Mouse (Mus musculus): ENCODE measurements around the gene Wdr18. TPM values are rescaled to one million over a fixed set of nuclear protein-coding genes. Genes with fewer than 3 reads are reported as not detected.

The Wdr18 gene
- polyA plus RNA-seq, 1 experiment from 2014 or later = 97.6 TPM

GRCm38 (mm10) chr10:79984195-79984816, 24.4 kb downstream of the Wdr18 start, which contains the start of gene Tmem259:
Tmem259 (minus strand) TSS chr10:79984330.
- Histone ChIP-seq H3K9me3 (replicated peaks; ENCODE audit: control insufficient read depth, low read length) (no peaks in the 10 kb centered on the region), H3K4me2 (peak within 1 kb of the TSS; percentile 98), H3K4me1 (ENCODE audit: control insufficient read depth, insufficient read depth, low read length) (peaks cover 51% of the 10 kb centered on the region), H3K4me3 (ENCODE audit: low read depth, low read length) (peak within 1 kb of the TSS; percentile 79), H3K9ac (ENCODE audit: low read depth, low read length) (peak within 1 kb of the TSS; percentile 91), H3K36me3 (ENCODE audit: control insufficient read depth, insufficient read depth, low read length) (peaks cover 3% of the 10 kb centered on the region; the same call in 1 of the 2 replicates), H3K27me3 (ENCODE audit: control insufficient read depth, insufficient read depth, low read length) (no peaks in the 10 kb centered on the region), H3K27ac (ENCODE audit: low read depth, low read length) (peak within 1 kb of the TSS; percentile 96)
- WGBS (ENCODE audit: insufficient replicate concordance) = under 1% methylated on average over 44 of the region's 49 CpGs
- ATAC-seq (replicated peaks; ENCODE audit: insufficient number of reproducible peaks, low FRiP score, low TSS enrichment) = peak; percentile 66

DNA sequence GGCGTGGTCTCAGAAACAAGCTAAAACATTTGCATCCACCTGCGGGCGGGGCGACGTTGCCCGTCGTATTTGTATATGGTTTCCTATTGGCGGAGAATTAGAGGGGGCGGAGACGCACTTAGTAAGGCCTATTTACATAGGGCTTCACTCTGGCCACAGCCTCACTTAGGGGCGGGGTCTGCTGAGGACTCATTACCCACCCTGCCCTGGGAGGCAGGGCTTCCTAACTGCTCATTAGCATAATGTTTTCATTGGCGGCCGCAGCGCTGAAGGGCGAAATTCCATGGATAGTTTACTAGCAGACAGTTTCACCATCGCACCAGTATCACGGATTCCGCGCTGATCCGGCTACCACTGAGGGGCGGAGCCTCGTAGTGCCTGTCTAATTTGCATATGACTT, 24.9 kb downstream of the Wdr18 start:
- peak; percentile 90 for ATAC-seq (replicated peaks; ENCODE audit: insufficient number of reproducible peaks, low FRiP score, low TSS enrichment)
- peaks cover 53% of the 10 kb centered on the region for H3K4me1 ChIP-seq (ENCODE audit: control insufficient read depth, insufficient read depth, low read length)
- peak overlapping the region; percentile 96 for H3K27ac ChIP-seq (ENCODE audit: low read depth, low read length)
- H3K36me3 ChIP-seq (ENCODE audit: control insufficient read depth, insufficient read depth, low read length) = peaks cover 3% of the 10 kb centered on the region; the same call in 1 of the 2 replicates
- H3K9me3 ChIP-seq (replicated peaks; ENCODE audit: control insufficient read depth, low read length) = no peaks in the 10 kb centered on the region
- H3K9ac ChIP-seq (ENCODE audit: low read depth, low read length) = peak overlapping the region; percentile 91
- H3K27me3 ChIP-seq (ENCODE audit: control insufficient read depth, insufficient read depth, low read length) = no peaks in the 10 kb centered on the region
- WGBS (ENCODE audit: insufficient replicate concordance) = under 1% methylated on average over 22 of the region's 22 CpGs
- H3K4me3 ChIP-seq (ENCODE audit: low read depth, low read length) = peak overlapping the region; percentile 79
- peak overlapping the region; percentile 98 for H3K4me2 ChIP-seq

GRCm38 (mm10) chr10:79985334-79986231, 25.6 kb downstream of the Wdr18 start:
- 5% methylated on average over 35 of the region's 35 CpGs for WGBS (ENCODE audit: insufficient replicate concordance)
- H3K4me3 ChIP-seq (ENCODE audit: low read depth, low read length) = peak overlapping the region; percentile 79
- H3K4me1 ChIP-seq (ENCODE audit: control insufficient read depth, insufficient read depth, low read length) = peaks cover 52% of the 10 kb centered on the region
- no peaks in the 10 kb centered on the region for H3K9me3 ChIP-seq (replicated peaks; ENCODE audit: control insufficient read depth, low read length)
- ATAC-seq (replicated peaks; ENCODE audit: insufficient number of reproducible peaks, low FRiP score, low TSS enrichment) = no peak
- H3K9ac ChIP-seq (ENCODE audit: low read depth, low read length) = peak overlapping the region; percentile 75
- peak overlapping the region; percentile 96 for H3K27ac ChIP-seq (ENCODE audit: low read depth, low read length)
- H3K4me2 ChIP-seq = peak overlapping the region; percentile 98
- H3K36me3 ChIP-seq (ENCODE audit: control insufficient read depth, insufficient read depth, low read length) = peaks cover 3% of the 10 kb centered on the region; the same call in 1 of the 2 replicates
- no peaks in the 10 kb centered on the region for H3K27me3 ChIP-seq (ENCODE audit: control insufficient read depth, insufficient read depth, low read length)

- H3K4me2 ChIP-seq = peak overlapping the region; percentile 98
- peaks cover 7% of the 10 kb centered on the region for H3K36me3 ChIP-seq (ENCODE audit: control insufficient read depth, insufficient read depth, low read length)
- peak overlapping the region; percentile 75 for H3K9ac ChIP-seq (ENCODE audit: low read depth, low read length)
- H3K27ac ChIP-seq (ENCODE audit: low read depth, low read length) = peak overlapping the region; percentile 96
- no peak for ATAC-seq (replicated peaks; ENCODE audit: insufficient number of reproducible peaks, low FRiP score, low TSS enrichment)
- H3K4me1 ChIP-seq (ENCODE audit: control insufficient read depth, insufficient read depth, low read length) = peaks cover 48% of the 10 kb centered on the region
- peak overlapping the region; percentile 79 for H3K4me3 ChIP-seq (ENCODE audit: low read depth, low read length)
- H3K9me3 ChIP-seq (replicated peaks; ENCODE audit: control insufficient read depth, low read length) = no peaks in the 10 kb centered on the region
- 28% methylated on average over 6 of the region's 6 CpGs for whole genome bisulfite sequencing (ENCODE audit: insufficient replicate concordance)
- no peaks in the 10 kb centered on the region for H3K27me3 ChIP-seq (ENCODE audit: control insufficient read depth, insufficient read depth, low read length)
Observed at GRCm38 (mm10) chr10:79986232-79986878, 26.4 kb downstream of the Wdr18 start.

- H3K36me3 ChIP-seq (ENCODE audit: control insufficient read depth, insufficient read depth, low read length) = peaks cover 12% of the 10 kb centered on the region
- H3K9ac ChIP-seq (ENCODE audit: low read depth, low read length) = peak overlapping the region; percentile 75
- no peaks in the 10 kb centered on the region for H3K9me3 ChIP-seq (replicated peaks; ENCODE audit: control insufficient read depth, low read length)
- H3K4me1 ChIP-seq (ENCODE audit: control insufficient read depth, insufficient read depth, low read length) = peaks cover 48% of the 10 kb centered on the region
- ATAC-seq (replicated peaks; ENCODE audit: insufficient number of reproducible peaks, low FRiP score, low TSS enrichment) = no peak
- H3K27ac ChIP-seq (ENCODE audit: low read depth, low read length) = peak overlapping the region; percentile 96
- no peaks in the 10 kb centered on the region for H3K27me3 ChIP-seq (ENCODE audit: control insufficient read depth, insufficient read depth, low read length)
- H3K4me2 ChIP-seq = peak overlapping the region; percentile 81
- no peak overlapping the region for H3K4me3 ChIP-seq (ENCODE audit: low read depth, low read length)
- WGBS (ENCODE audit: insufficient replicate concordance) = 5% methylated on average over 11 of the region's 11 CpGs
Observed at GRCm38 (mm10) chr10:79986963-79987362, 27.0 kb downstream of the Wdr18 start.

GRCm38 (mm10) chr10:79987771-79988505, 28.0 kb downstream of the Wdr18 start:
- WGBS (ENCODE audit: insufficient replicate concordance) = 7% methylated on average over 27 of the region's 27 CpGs
- no peaks in the 10 kb centered on the region for H3K27me3 ChIP-seq (ENCODE audit: control insufficient read depth, insufficient read depth, low read length)
- peak overlapping the region; percentile 77 for H3K4me3 ChIP-seq (ENCODE audit: low read depth, low read length)
- H3K9me3 ChIP-seq (replicated peaks; ENCODE audit: control insufficient read depth, low read length) = no peaks in the 10 kb centered on the region
- peak overlapping the region; percentile 96 for H3K9ac ChIP-seq (ENCODE audit: low read depth, low read length)
- H3K4me2 ChIP-seq = peak overlapping the region; percentile 81
- H3K4me1 ChIP-seq (ENCODE audit: control insufficient read depth, insufficient read depth, low read length) = peaks cover 42% of the 10 kb centered on the region
- H3K27ac ChIP-seq (ENCODE audit: low read depth, low read length) = peak overlapping the region; percentile 96
- ATAC-seq (replicated peaks; ENCODE audit: insufficient number of reproducible peaks, low FRiP score, low TSS enrichment) = no peak
- peaks cover 20% of the 10 kb centered on the region for H3K36me3 ChIP-seq (ENCODE audit: control insufficient read depth, insufficient read depth, low read length)

- peaks cover 34% of the 10 kb centered on the region for H3K4me1 ChIP-seq (ENCODE audit: control insufficient read depth, insufficient read depth, low read length)
- no peaks in the 10 kb centered on the region for H3K9me3 ChIP-seq (replicated peaks; ENCODE audit: control insufficient read depth, low read length)
- WGBS (ENCODE audit: insufficient replicate concordance) = under 1% methylated on average over 58 of the region's 59 CpGs
- peak within 1 kb of the TSS; percentile 96 for H3K27ac ChIP-seq (ENCODE audit: low read depth, low read length)
- H3K4me3 ChIP-seq (ENCODE audit: low read depth, low read length) = peak within 1 kb of the TSS; percentile 77
- H3K36me3 ChIP-seq (ENCODE audit: control insufficient read depth, insufficient read depth, low read length) = peaks cover 27% of the 10 kb centered on the region
- ATAC-seq (replicated peaks; ENCODE audit: insufficient number of reproducible peaks, low FRiP score, low TSS enrichment) = 0 out of 2 replicates have a peak, but pooled peaks have one; percentile 14
- peak within 1 kb of the TSS; percentile 96 for H3K9ac ChIP-seq (ENCODE audit: low read depth, low read length)
- H3K27me3 ChIP-seq (ENCODE audit: control insufficient read depth, insufficient read depth, low read length) = no peaks in the 10 kb centered on the region
- peak within 1 kb of the TSS; percentile 81 for H3K4me2 ChIP-seq
Observed at GRCm38 (mm10) chr10:79988506-79989271, 28.7 kb downstream of the Wdr18 start, which contains the start of gene Cnn2. Cnn2 (plus strand) TSS chr10:79988584.
